Mouse (Mus musculus) liver, embryonic 11.5 days (tissue): ENCODE data around the gene Pde1c. TPM values are rescaled to one million over a fixed set of nuclear protein-coding genes. Genes with fewer than 3 reads are reported as not detected.

ENCODE experiments used
- ATAC-seq: fragments of 200-750 bp; cut with Nextera tagmentation; replicated peaks from 2 replicates; pipeline ENCODE4 v1.8.0; 2017; ENCODE audit warnings: moderate number of reproducible peaks, mild to moderate bottlenecking, moderate TSS enrichment, moderate library complexity; ENCODE audit not compliant: low FRiP score
- DNase-seq: peaks from one replicate; pipeline ENCODE4 v3.0.0-alpha.2; 2017; ENCODE audit warnings: low spot score
- H3K27ac ChIP-seq: fragments of 300-500 bp; sonication (generic); 2 replicates; pipeline ENCODE4 v1.5.1; 2014; ENCODE audit warnings: mild to moderate bottlenecking, low read depth, low read length, control low read depth
- H3K27me3 ChIP-seq: fragments of 300-500 bp; sonication (generic); replicated peaks from 2 replicates; pipeline ENCODE4 v1.6.1; 2014; ENCODE audit warnings: low read length, mixed read lengths; ENCODE audit not compliant: control insufficient read depth, insufficient read depth
- H3K36me3 ChIP-seq: fragments of 300-500 bp; sonication (generic); 2 replicates; pipeline ENCODE4 v1.6.1; 2014; ENCODE audit warnings: mild to moderate bottlenecking, low read length, moderate library complexity, mixed read lengths; ENCODE audit not compliant: control insufficient read depth, insufficient read depth
- H3K4me1 ChIP-seq: fragments of 300-500 bp; sonication (generic); replicated peaks from 2 replicates; pipeline ENCODE4 v1.6.1; 2014; ENCODE audit warnings: low read length, mixed read lengths; ENCODE audit not compliant: control insufficient read depth, insufficient read depth
- H3K4me2 ChIP-seq: fragments of 300-500 bp; sonication (generic); 2 replicates; pipeline ENCODE4 v1.6.1; 2014; ENCODE audit warnings: mild to moderate bottlenecking, control low read depth, moderate library complexity
- H3K4me3 ChIP-seq: fragments of 300-500 bp; sonication (generic); 2 replicates; pipeline ENCODE4 v1.5.1; 2014; ENCODE audit warnings: low read depth, low read length, control low read depth
- H3K9ac ChIP-seq: fragments of 300-500 bp; sonication (generic); 2 replicates; pipeline ENCODE4 v1.6.1; 2014; ENCODE audit warnings: low read depth, low read length, control low read depth
- H3K9me3 ChIP-seq: fragments of 300-500 bp; sonication (generic); 2 replicates; pipeline ENCODE4 v1.6.1; 2016; ENCODE audit warnings: low read length, inconsistent platforms, mixed read lengths; ENCODE audit not compliant: control insufficient read depth
- WGBS: fragments of 180-500 bp; shearing (Covaris S2); extraction: QIAGEN DNeasy Blood & Tissue Kit; methylation state at CpG from one replicate; pipeline ENCODE4 v1.1.7; 2014; 5-methylcytosine and 5-hydroxymethylcytosine counted together
- polyA plus RNA-seq: library from polyadenylated mRNA; unstranded; fragments of >200 nt; fragmentation: Nextera tagmentation; extraction: Ambion mirVana; gene quantifications from 2 replicates; pipeline ENCODE4 v1.2.1, GENCODE M21; 2014

The Pde1c gene
- polyA plus RNA-seq, 1 experiment from 2014 or later = 0.89 TPM

- DNase-seq = no peak
- Histone ChIP-seq H3K4me3 (no peak overlapping the region), H3K4me1 (no peaks in the 10 kb centered on the region), H3K36me3 (no peaks in the 10 kb centered on the region), H3K9ac (no peak overlapping the region), H3K9me3 (no peaks in the 10 kb centered on the region), H3K27me3 (no peaks in the 10 kb centered on the region), H3K4me2 (no peak overlapping the region), H3K27ac (no peak overlapping the region)
- WGBS = 68% methylated on average over 4 of the region's 4 CpGs
- no peak for ATAC-seq
Observed at GRCm38 (mm10) chr6:56332149-56332548, 236.8 kb downstream of the Pde1c start.

GRCm38 (mm10) chr6:56331432-56331831 is 237.5 kb downstream of the Pde1c start:
- Histone ChIP-seq H3K9ac (no peak overlapping the region), H3K4me1 (no peaks in the 10 kb centered on the region), H3K9me3 (no peaks in the 10 kb centered on the region), H3K36me3 (no peaks in the 10 kb centered on the region), H3K4me3 (no peak overlapping the region), H3K27me3 (no peaks in the 10 kb centered on the region), H3K4me2 (no peak overlapping the region), H3K27ac (no peak overlapping the region)
- ATAC-seq (no peak), DNase-seq (no peak)
- 87% methylated on average over 6 of the region's 6 CpGs for WGBS

- Histone ChIP-seq H3K4me2 (no peak overlapping the region), H3K4me3 (no peak overlapping the region), H3K27ac (no peak overlapping the region), H3K36me3 (no peaks in the 10 kb centered on the region), H3K27me3 (no peaks in the 10 kb centered on the region), H3K9me3 (no peaks in the 10 kb centered on the region), H3K4me1 (no peaks in the 10 kb centered on the region), H3K9ac (no peak overlapping the region)
- no peak for ATAC-seq
- 53% methylated on average over 1 of the region's 1 CpGs for WGBS
- no peak for DNase-seq
Observed at GRCm38 (mm10) chr6:56328103-56328502, 240.8 kb downstream of the Pde1c start.

- Histone ChIP-seq H3K27me3 (no peaks in the 10 kb centered on the region), H3K27ac (no peak overlapping the region), H3K9ac (no peak overlapping the region), H3K4me3 (no peak overlapping the region), H3K9me3 (no peaks in the 10 kb centered on the region), H3K36me3 (no peaks in the 10 kb centered on the region), H3K4me1 (no peaks in the 10 kb centered on the region), H3K4me2 (no peak overlapping the region)
- 17% methylated on average over 3 of the region's 3 CpGs for WGBS
- ATAC-seq (no peak), DNase-seq (no peak)
Observed at GRCm38 (mm10) chr6:56322799-56323198, 246.1 kb downstream of the Pde1c start.

- Histone ChIP-seq H3K4me2 (no peak overlapping the region), H3K9me3 (no peaks in the 10 kb centered on the region), H3K4me1 (no peaks in the 10 kb centered on the region), H3K27me3 (no peaks in the 10 kb centered on the region), H3K4me3 (no peak overlapping the region), H3K36me3 (no peaks in the 10 kb centered on the region), H3K27ac (no peak overlapping the region), H3K9ac (no peak overlapping the region)
- no peak for DNase-seq
- ATAC-seq = no peak
Observed at GRCm38 (mm10) chr6:56310318-56310717, 258.6 kb downstream of the Pde1c start.

GRCm38 (mm10) chr6:56306066-56306465 is 262.8 kb downstream of the Pde1c start:
- 89% methylated on average over 2 of the region's 2 CpGs for WGBS
- ATAC-seq = no peak
- no peak overlapping the region for H3K27ac ChIP-seq
- H3K4me2 ChIP-seq = no peak overlapping the region
- H3K9ac ChIP-seq = no peak overlapping the region
- H3K36me3 ChIP-seq = no peaks in the 10 kb centered on the region
- H3K4me3 ChIP-seq = no peak overlapping the region
- H3K27me3 ChIP-seq = no peaks in the 10 kb centered on the region
- H3K4me1 ChIP-seq = no peaks in the 10 kb centered on the region
- no peaks in the 10 kb centered on the region for H3K9me3 ChIP-seq
- no peak for DNase-seq

GRCm38 (mm10) chr6:56292176-56292575 is 276.7 kb downstream of the Pde1c start:
- no peak overlapping the region for H3K9ac ChIP-seq
- H3K9me3 ChIP-seq = no peaks in the 10 kb centered on the region
- no peaks in the 10 kb centered on the region for H3K36me3 ChIP-seq
- no peak overlapping the region for H3K4me2 ChIP-seq
- H3K4me1 ChIP-seq = no peaks in the 10 kb centered on the region
- ATAC-seq (no peak), DNase-seq (no peak)
- H3K4me3 ChIP-seq = no peak overlapping the region
- no peaks in the 10 kb centered on the region for H3K27me3 ChIP-seq
- 83% methylated on average over 1 of the region's 1 CpGs for WGBS
- H3K27ac ChIP-seq = no peak overlapping the region

GRCm38 (mm10) chr6:56289307-56289706 is 279.6 kb downstream of the Pde1c start:
- 54% methylated on average over 2 of the region's 2 CpGs for WGBS
- H3K4me2 ChIP-seq = no peak overlapping the region
- H3K9me3 ChIP-seq = no peaks in the 10 kb centered on the region
- no peak overlapping the region for H3K4me3 ChIP-seq
- DNase-seq (no peak), ATAC-seq (no peak)
- H3K27me3 ChIP-seq = no peaks in the 10 kb centered on the region
- no peaks in the 10 kb centered on the region for H3K4me1 ChIP-seq
- H3K27ac ChIP-seq = no peak overlapping the region
- no peak overlapping the region for H3K9ac ChIP-seq
- no peaks in the 10 kb centered on the region for H3K36me3 ChIP-seq

GRCm38 (mm10) chr6:56284821-56285220 is 284.1 kb downstream of the Pde1c start:
- Histone ChIP-seq H3K27ac (no peak overlapping the region), H3K9me3 (no peaks in the 10 kb centered on the region), H3K9ac (no peak overlapping the region), H3K4me1 (no peaks in the 10 kb centered on the region), H3K4me3 (no peak overlapping the region), H3K27me3 (no peaks in the 10 kb centered on the region), H3K4me2 (no peak overlapping the region), H3K36me3 (no peaks in the 10 kb centered on the region)
- no peak for DNase-seq
- ATAC-seq = no peak
- WGBS = 82% methylated on average over 4 of the region's 4 CpGs
